Mouse (Mus musculus) midbrain, postnatal 0 days (tissue): ENCODE data around the gene Wnt7b. TPM values are rescaled to one million over a fixed set of nuclear protein-coding genes. Genes with fewer than 3 reads are reported as not detected.

Experiments used
- ATAC-seq: fragments of 200-750 bp; cut with Nextera tagmentation; 2 replicates; pipeline ENCODE4 v1.8.0; 2017; ENCODE audit warnings: moderate number of reproducible peaks, mild to moderate bottlenecking, moderate TSS enrichment, moderate library complexity; ENCODE audit not compliant: low FRiP score
- DNase-seq: peaks from one replicate; pipeline ENCODE4 v3.0.0-alpha.2; 2015; ENCODE audit warnings: low spot score
- H3K27ac ChIP-seq: fragments of 300-500 bp; sonication (generic); 2 replicates; pipeline ENCODE4 v1.5.1; 2014; ENCODE audit warnings: low read depth, mild to moderate bottlenecking, low read length, mixed read lengths
- H3K27me3 ChIP-seq: fragments of 300-500 bp; sonication (generic); 2 replicates; pipeline ENCODE4 v1.6.1; 2014; ENCODE audit warnings: low read length, control low read depth, mixed read lengths; ENCODE audit not compliant: insufficient read depth
- H3K36me3 ChIP-seq: fragments of 300-500 bp; sonication (generic); 2 replicates; pipeline ENCODE4 v1.6.1; 2014; ENCODE audit warnings: low read length, control low read depth, mixed read lengths; ENCODE audit not compliant: insufficient read depth
- H3K4me1 ChIP-seq: fragments of 300-500 bp; sonication (generic); 2 replicates; pipeline ENCODE4 v1.6.1; 2014; ENCODE audit warnings: mild to moderate bottlenecking, control low read depth, antibody characterized with exemption, low read length, mixed read lengths; ENCODE audit not compliant: insufficient read depth
- H3K4me2 ChIP-seq: fragments of 300-500 bp; sonication (generic); 2 replicates; pipeline ENCODE4 v1.6.1; 2014; ENCODE audit warnings: low read depth, mild to moderate bottlenecking, low read length, mixed read lengths; ENCODE audit not compliant: poor library complexity, severe bottlenecking
- H3K4me3 ChIP-seq: fragments of 300-500 bp; sonication (generic); 2 replicates; pipeline ENCODE4 v1.5.1; 2014; ENCODE audit warnings: low read depth, mild to moderate bottlenecking, low read length, moderate library complexity
- H3K9ac ChIP-seq: fragments of 300-500 bp; sonication (generic); replicated peaks from 2 replicates; pipeline ENCODE4 v1.6.1; 2014; ENCODE audit warnings: mild to moderate bottlenecking, low read length, moderate library complexity, mixed read lengths; ENCODE audit not compliant: poor library complexity, severe bottlenecking
- H3K9me3 ChIP-seq: fragments of 300-500 bp; sonication (generic); 2 replicates; pipeline ENCODE4 v1.6.1; 2016; ENCODE audit warnings: low read length, control low read depth
- CTCF ChIP-seq: IDR thresholded peaks from 2 replicates; pipeline ENCODE4 v1.5.1; 2016; ENCODE audit warnings: antibody characterized with exemption, mild to moderate bottlenecking
- WGBS: fragments of 180-500 bp; shearing (Covaris S2); extraction: QIAGEN DNeasy Blood & Tissue Kit; methylation state at CpG from one replicate; pipeline ENCODE4 v1.1.7; 2014; 5-methylcytosine and 5-hydroxymethylcytosine counted together
- polyA plus RNA-seq: library from polyadenylated mRNA; unstranded; fragments of >200 nt; fragmentation: Nextera tagmentation; extraction: Ambion mirVana; gene quantifications from 2 replicates; pipeline ENCODE4 v1.2.1, GENCODE M21; 2015
- total RNA-seq: library from RNA; depleted of rRNA; stranded (reverse); fragments of >200 nt; gene quantifications from 2 replicates; pipeline ENCODE4 v1.2.3, GENCODE M21; 2014

The Wnt7b gene
- total and polyA plus RNA-seq, 2 experiments from 2014 or later, result 19.5 to 34.3 TPM

DNA sequence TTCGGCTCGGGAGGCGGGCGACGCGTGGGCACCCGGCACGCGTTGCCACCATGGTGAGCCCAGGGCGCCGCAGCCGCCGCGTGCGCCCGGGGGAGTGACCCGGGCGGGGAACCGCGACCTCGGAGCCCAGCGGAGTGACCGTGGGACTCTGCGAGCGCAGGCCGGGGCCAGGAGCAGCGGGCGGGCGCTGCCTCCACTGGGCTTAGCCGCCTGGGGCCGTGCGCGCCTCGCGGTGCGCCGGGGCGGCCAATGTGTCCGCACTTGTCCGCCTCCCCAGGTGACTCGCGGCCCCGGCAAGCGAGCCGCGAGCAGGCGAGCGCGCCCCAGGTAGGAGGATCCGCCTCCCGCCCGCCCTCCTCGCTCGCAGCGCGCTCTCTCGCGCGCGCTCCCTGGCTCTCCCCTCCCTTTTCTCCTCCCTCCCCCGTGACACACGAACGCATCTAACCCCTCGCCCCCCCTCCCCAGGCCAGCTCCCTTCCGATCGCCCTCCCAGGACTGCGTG is 659 bp downstream of the Wnt7b start:
- ATAC-seq (no peak), DNase-seq (no peak)
- Histone ChIP-seq H3K4me1 (peaks cover 10% of the 10 kb centered on the region; the same call in 1 of the 2 replicates), H3K4me3 (peak overlapping the region; percentile 60), H3K27ac (no peak overlapping the region), H3K27me3 (peaks cover 55% of the 10 kb centered on the region), H3K36me3 (no peaks in the 10 kb centered on the region), H3K4me2 (peak overlapping the region; percentile 100), H3K9ac (peak overlapping the region; percentile 37), H3K9me3 (no peaks in the 10 kb centered on the region)
- under 1% methylated on average over 44 of the region's 67 CpGs for WGBS
- TF ChIP-seq CTCF, result no peak

DNA sequence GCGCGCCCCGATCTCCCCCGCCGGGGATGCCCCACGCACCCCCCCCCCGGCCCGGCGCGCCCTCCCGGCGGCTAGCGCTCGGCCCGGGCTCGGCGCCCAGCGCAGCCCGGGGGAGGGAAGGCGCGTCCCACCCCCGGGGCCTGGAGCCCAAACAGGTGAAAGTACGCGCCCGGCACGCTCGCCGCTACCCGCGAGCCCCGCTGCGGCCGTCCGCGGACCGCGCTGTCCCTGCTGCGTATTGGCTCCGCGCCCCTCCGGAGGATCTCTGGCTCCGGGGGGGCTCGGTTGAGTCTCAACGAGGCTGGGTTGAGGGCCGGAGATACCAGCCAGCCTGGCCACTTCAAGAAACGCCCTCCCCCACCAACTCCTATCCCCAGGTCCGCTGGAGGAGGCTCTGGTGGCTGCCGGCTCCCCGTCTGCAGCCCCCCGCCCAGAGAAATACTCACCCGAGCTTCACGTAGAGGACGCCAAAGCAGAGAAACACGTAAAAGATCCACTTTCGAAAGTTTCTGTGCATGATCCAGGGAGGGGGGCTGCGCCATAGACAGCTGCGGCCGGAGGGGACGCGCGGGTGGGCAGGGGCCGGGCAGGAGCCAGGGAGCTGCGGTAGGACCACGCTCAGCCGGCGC is 1.2 kb downstream of the Wnt7b start:
- Histone ChIP-seq H3K9ac (peak overlapping the region; percentile 37), H3K9me3 (no peaks in the 10 kb centered on the region), H3K4me3 (peak overlapping the region; percentile 60), H3K4me1 (peaks cover 11% of the 10 kb centered on the region; the same call in 1 of the 2 replicates), H3K27ac (no peak overlapping the region), H3K27me3 (peaks cover 58% of the 10 kb centered on the region), H3K36me3 (no peaks in the 10 kb centered on the region), H3K4me2 (peak overlapping the region; percentile 100)
- DNase-seq (no peak), ATAC-seq (no peak)
- WGBS, result under 1% methylated on average over 31 of the region's 66 CpGs
- TF ChIP-seq CTCF, result no peak

DNA sequence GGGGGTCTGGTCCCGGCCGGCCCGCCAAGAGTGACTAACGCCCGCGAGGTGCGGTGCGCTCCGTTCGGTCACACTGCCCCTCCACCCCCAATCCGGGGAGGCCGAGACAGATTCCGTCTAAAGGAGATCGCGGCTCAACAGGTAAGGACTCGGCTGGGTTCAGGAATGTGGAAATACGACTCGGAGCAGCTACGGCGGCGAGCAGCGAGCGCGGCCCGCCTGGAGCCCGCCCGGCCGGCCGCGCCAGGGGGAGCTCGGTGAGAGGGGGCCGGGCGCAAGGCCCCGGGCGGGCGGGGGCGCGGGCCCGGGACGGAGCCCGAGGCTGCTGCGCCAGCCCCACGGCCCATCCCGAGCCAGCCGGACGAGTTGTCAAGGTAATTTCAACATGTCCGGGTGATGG is 1.8 kb downstream of the Wnt7b start:
- Histone ChIP-seq H3K4me3 (peak overlapping the region; percentile 60), H3K27ac (no peak overlapping the region), H3K9ac (peak overlapping the region; percentile 37), H3K36me3 (no peaks in the 10 kb centered on the region), H3K27me3 (peaks cover 64% of the 10 kb centered on the region), H3K9me3 (no peaks in the 10 kb centered on the region), H3K4me1 (peaks cover 11% of the 10 kb centered on the region; the same call in 1 of the 2 replicates), H3K4me2 (peak overlapping the region; percentile 100)
- DNase-seq (no peak), ATAC-seq (no peak)
- TF ChIP-seq CTCF, result no peak
- under 1% methylated on average over 47 of the region's 47 CpGs for WGBS

DNA sequence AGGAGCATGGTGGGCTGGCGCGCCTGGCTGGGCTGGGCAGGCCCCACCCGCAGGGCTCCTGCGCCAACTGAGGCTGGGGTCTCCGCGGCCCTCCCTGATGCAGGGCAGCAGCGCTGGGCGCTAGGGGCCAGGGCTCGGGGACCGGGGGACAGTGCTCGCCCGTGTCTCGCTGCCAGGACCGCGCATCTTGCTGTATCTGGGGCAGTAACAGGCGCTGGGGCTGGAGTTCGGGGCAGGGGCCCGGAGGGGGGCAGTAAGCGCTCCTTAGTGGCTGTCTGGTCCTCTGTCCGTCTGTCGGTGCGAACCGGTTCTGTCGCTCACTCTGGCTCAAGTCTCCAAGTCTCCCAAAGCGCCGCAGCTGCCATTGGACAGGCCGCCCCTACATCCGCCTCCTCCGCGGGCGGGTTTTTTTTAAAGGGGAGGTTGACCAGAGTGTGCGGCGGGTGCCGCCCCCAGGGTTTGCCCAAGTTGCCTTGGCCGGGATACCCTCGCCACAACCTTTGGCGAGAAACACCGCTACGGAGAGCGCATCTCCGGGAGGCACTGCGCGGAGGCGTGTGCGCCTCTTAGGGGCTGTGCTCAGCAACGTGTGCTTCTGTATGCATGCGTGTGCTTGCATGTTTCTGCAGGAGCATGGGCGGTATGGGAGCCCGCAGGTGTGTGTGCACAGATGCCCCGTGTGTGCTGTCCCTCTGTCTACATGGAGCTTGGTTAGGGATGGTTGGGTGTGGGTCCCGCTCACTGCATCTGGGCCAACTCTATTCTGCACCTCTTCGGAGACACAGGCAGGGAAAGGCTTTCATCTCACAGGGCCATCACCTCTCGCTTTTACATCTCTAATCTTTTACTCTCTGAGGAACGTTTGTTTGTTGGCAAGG is 4.5 kb downstream of the Wnt7b start:
- WGBS, result 2% methylated on average over 53 of the region's 54 CpGs
- no peaks in the 10 kb centered on the region for H3K36me3 ChIP-seq
- peak; percentile 26; the same call in 1 of the 2 replicates for TF ChIP-seq CTCF
- peak overlapping the region; percentile 47; the same call in 1 of the 2 replicates for H3K27ac ChIP-seq
- DNase-seq (no peak), ATAC-seq (peak; percentile 15; the same call in 1 of the 2 replicates)
- H3K27me3 ChIP-seq, result peaks cover 69% of the 10 kb centered on the region
- no peaks in the 10 kb centered on the region for H3K9me3 ChIP-seq
- H3K4me1 ChIP-seq, result peaks cover 11% of the 10 kb centered on the region; the same call in 1 of the 2 replicates
- H3K4me2 ChIP-seq, result peak overlapping the region; percentile 91
- peak overlapping the region; percentile 51 for H3K9ac ChIP-seq
- peak overlapping the region; percentile 46 for H3K4me3 ChIP-seq

DNA sequence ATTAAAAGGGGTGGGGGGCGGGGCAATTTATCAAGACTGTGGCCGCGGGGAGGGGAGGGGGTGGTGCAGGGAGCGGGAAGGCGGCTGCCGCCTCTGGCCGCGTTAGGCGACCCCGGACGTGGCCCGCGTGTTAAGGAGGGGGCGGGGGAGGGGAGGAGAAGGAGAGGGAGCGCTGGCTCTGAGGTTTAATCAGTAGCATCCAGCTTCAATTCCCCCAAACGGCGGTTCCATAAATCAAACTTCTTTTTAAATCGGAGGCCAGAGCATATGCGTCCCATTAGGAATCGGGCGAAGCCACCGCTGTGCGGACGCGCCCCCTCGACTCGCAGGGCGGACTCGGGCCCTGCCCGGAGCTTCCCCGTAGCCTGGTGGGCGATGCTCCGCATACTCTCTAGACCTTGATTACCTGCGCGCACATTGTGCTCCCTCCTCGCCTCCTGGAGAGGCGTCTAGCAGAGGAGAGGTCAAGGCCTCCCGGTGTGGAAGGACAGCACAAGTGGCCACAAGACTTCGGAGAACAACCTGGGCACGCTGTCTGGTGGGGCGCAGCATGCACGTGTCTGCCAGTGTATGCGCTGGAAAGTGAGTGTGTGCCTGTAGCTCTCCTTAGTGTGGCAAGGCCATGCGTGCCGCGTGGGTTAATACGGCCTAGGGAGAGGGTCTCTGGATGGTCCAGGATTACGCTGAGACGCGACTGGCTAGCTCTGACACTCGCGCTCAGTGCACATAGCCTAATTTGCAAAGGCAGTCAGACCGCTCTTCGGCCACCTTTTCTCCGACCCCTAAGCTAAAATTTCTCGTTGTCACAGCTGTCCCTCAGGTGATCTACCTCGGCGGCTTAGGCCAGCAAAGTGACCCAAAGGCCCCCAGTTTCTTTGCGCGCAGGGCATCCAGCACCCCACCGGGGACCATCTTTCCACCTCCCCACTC is 5.5 kb downstream of the Wnt7b start:
- H3K9me3 ChIP-seq, result no peaks in the 10 kb centered on the region
- no peak for TF ChIP-seq CTCF
- peak overlapping the region; percentile 60 for H3K27ac ChIP-seq
- H3K4me3 ChIP-seq, result peak overlapping the region; percentile 46
- no peaks in the 10 kb centered on the region for H3K36me3 ChIP-seq
- no peak; the same call in 1 of the 2 replicates for ATAC-seq
- peaks cover 11% of the 10 kb centered on the region; the same call in 1 of the 2 replicates for H3K4me1 ChIP-seq
- peak overlapping the region; percentile 91 for H3K4me2 ChIP-seq
- H3K27me3 ChIP-seq, result peaks cover 58% of the 10 kb centered on the region
- peak overlapping the region; percentile 51 for H3K9ac ChIP-seq
- 1% methylated on average over 61 of the region's 61 CpGs for WGBS
- DNase-seq, result peak; percentile 71
